Mouse (Mus musculus) fibroblast of lung, adult 2 months (primary cell): ENCODE data around the gene Leng9.

Experiments
- DNase-seq: peaks from one replicate; pipeline ENCODE4 v3.0.0-alpha.2; 2011; ENCODE audit warnings: low read depth

The Leng9 gene

DNA sequence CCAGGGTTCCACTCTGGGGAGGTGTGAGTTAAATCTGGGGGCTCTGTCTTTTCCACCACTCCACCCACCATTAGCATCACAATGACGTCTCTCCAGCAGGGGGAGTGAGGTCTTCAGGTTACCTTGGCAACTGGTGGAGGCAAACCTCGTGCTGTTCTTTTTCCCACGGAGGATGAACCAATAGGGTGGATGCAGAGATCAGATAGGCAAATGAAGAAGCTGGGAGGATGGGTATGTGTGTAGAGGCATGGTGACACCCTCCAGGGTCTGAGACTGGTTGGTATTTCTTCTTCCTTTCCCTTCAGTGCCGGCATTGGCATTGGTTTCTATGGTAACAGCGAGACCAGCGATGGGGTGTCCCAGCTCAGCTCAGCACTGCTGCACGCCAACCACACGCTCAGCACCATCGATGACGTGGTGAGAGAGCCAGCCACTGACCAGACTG, 25.8 kb downstream of the Leng9 start:
- DNase-seq: peak; percentile 67

DNA sequence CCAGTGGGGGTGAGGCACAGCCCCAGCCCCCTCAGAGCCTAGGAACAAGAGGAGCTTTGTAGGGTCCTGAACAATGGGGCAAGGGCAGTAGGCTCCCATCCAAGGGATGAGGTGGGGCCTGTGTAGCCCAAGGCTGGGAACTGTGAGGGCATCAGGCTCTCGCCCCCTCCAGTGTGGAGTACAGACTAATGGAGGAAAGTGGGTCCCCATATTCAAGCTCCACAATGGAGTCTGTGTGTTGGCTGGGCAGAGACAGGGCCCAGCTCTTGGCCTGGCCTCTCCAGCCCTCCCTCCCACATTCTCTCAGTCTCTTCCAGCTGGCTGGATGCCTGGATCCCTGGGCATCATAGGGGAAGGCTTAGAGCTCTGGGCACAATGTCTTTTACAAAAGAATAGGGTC, 26.4 kb downstream of the Leng9 start:
- DNase-seq: peak; percentile 67

DNA sequence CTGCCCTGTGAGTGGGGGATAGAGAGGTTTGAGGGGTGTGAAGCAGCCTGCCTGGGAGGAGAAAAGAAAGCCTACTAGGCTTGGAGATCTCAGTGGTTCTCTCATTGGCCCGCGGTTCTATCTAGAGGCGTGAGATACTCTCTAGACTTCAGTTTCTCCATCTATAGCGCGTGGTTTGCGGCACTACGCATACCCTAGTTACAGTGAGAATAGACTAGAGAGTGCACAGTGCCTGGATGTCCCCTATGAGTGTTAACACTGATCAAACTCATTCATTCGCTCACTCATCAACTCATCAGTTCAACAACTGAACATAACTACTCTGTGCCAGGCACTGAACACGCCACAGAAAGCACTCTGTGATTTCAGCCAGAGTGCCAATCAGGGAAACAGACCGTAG, 27.4 kb downstream of the Leng9 start:
- no peak for DNase-seq

DNA sequence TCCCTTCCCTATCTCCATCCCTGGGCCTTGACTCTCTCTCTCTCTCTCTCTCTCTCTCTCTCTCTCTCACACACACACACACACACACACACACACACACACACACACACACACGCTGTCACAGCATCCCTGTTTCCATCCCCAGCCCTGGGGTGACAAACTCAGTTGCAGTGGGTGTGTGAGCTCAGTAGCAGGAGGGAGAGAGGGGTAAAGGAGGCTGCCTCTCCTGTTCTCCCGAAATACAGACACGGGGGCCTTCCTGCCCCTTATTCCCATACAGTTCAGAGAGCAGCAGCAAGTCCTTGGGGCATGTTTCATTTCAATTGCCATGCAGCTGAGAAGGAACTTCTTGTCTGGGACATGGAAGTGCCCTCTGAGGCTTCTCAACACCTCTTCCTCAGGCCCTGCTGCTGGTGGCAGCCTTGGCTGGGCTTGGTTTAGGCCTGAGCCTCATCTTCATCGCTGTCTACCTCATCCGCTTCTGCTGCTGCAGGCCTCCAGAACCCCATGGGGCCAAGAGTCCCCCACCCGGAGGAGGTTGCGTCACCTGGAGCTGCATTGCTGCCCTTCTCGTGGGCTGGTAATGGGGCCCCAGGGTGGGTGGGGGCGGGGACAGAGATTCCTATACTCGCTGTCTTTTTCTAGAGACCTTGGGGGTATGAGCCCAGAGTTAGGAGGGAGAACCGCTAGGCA, 28.0 kb downstream of the Leng9 start:
- no peak for DNase-seq

DNA sequence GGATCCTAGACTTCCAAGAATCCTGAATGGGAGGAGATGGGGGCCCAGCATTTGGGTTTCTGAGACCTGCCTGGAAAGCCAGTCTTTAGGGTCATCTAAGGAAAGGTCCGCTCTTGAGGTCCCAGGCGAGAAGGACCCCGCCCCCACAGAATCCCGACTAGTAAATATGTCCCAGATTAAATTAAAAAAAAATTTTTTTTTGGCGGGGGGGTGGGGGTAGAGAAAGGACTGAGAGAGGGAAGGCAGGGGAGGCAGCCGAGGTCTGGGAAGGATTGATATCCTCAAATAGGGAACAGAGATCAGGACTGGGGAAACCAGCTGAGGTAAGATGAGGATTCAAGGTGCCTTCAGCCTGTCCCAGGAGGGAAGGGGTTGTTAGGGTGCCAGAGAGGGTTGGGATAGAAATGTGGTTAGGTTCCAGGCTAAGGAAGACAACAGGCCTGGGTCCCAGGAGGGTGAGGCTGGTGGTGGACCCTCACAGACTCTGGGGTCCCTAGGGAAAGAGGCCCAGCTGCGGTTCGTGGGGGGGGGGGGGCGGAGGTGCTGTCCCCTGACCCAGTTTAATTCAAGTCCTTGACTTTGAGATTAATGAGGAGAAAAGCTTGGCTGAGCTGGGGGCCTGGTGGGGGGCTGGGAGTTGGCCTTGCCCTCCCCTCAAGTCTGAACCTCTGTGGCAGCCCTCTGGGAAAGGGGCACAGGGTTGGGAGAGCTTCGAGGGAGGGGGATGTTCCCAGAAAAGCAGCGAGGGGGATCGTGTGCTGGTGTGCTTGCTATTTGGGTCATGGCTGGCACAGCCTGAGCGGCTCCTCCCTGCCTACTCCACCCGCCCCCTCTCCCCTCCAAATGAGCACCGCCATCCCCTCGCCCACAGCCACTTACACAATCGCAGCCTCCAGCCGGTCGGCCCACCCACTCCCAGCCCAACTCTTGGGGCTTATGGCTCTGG, 29.9 kb downstream of the Leng9 start:
- DNase-seq: no peak

DNA sequence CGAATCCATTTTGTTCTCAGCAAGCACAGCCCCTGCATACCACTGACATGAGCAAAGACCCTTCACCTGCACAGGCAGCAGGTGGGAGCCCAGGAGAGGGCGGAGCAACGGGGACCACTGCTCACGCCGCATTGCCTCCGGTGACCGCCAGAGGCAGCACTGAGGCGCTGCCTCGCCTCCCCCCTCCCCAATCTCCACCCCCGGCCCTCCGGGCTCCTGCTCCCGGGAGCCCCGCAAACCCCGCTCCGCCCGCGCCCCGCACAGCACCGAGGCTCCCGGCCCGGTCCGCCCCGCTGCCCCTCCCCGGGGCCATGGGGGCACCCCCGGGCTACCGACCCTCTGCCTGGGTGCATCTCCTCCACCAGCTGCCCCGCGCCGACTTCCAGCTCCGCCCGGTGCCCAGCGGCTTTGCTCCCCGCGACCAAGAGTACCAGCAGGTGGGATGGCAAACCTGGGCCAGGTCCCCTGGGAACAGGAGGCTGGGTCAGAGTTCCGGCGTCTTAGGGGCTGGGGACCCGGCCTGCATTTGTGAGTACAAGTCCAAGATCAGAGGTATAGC, 30.8 kb downstream of the Leng9 start, which contains the start of gene Ttyh1:
Gene Ttyh1, plus strand, starts transcription at position 65 of the 559 bp plus-strand sequence.
- no peak for DNase-seq

DNA sequence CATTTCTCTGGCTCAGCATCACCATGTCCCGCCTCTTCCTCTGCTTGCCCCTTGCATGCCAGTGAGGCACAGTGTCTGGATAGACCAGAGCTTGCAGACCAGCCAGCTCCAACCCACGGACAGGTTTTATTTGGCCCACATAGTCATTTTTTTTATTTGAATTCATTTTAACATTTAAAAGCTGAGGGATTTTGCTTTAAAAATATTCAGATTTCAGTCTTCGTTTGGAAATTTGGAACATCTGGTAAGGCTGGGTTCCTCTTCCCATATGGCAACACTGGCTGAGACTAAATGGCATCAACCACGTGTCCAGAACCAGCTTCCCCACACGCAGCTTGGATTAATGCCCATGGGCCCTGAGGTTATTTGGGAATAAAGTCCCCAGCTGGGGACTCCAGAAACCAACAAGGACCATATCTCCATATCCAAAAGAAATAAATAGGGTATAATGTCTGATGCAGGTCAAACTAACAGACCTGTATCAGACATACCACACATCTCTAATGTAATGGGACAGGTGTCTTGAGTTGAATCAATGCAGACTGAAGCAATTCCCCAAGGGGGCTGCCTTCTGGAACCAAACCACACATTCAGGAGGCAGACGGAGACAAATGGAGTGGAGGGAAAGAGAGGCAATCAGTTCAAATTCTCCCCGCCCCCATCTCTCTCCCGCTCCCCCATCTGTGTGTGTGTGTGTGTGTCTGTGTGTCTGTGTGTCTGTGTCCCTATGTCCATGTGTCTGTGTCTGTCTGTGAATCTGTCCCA, 32.9 kb downstream of the Leng9 start:
- no peak for DNase-seq

DNA sequence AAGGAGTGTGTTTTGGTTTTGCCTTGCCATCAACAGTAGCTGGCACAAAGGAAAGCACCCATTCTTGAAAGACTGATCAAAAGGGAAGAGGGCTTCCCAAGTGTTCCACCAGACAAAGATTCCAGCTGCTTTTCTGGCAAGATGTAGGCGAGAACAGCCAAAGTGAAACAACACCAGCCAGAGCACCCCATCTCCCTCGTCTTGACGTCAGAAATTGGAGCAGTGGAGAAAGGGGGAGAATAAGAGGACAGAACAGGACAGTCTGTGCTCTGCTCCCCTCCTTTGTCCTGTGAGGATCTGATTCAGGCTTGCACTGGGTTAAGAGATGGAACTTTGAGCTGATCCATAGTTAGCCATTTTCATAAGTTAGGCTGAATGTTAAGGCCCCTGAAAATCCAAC, 38.4 kb downstream of the Leng9 start:
- DNase-seq: no peak

DNA sequence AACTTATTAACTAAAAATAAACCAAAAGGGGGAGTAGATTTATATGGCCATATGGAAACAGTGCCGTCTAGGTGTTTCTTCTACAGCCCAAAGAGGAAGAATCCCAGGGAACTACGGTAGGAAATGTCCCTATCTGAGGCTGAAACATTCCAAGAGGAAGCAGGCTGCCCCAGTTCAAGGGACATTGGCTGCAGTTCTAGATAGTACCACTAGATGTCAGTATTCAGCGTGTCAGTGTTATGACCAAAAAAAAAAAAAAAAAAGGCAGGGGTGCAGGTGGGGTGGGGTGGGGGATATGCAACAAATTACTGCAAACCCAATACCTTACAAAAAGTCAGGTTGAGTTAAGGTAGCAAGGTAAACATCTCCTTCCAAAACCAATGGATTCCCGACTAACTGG, 46.8 kb downstream of the Leng9 start:
- DNase-seq: peak; percentile 15

DNA sequence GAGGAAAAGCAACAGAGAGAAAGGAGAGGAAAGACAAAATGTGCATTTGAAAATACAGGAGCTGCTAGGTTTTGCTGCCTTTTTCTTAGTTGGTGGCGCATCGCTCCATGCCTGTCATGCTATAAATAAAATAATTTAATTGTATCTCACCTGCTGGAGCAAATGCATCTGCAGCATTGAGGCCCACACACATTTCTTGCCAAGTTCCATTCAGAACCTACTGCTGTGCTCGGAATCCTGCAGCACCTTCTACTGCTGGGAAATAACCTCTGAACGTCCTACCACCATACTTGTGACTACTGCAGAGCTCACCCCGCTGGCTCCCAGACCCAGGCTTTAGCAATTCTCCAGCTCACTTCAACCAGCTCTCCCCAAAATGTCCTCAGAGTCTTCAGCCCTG, 49.0 kb downstream of the Leng9 start:
- no peak for DNase-seq

DNA sequence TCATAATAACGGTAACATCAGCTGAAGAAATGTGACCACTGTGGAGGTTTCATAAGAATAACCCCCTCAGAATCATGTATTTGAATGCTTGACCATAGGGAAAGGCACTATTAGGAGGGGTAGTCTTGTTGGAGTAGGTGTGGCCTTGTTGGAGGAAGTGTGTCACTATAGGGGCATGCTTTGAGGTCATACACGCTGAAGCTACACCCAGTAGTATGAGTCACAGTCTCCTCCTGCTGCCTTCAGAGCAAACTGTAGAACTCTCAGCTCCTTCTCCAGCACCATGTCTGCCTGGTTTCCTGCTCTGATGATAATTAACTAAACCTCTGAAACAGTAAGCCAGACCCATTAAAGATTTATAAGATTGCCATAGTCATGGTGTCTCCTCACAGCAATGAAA, 51.3 kb downstream of the Leng9 start:
- DNase-seq: peak; percentile 25

DNA sequence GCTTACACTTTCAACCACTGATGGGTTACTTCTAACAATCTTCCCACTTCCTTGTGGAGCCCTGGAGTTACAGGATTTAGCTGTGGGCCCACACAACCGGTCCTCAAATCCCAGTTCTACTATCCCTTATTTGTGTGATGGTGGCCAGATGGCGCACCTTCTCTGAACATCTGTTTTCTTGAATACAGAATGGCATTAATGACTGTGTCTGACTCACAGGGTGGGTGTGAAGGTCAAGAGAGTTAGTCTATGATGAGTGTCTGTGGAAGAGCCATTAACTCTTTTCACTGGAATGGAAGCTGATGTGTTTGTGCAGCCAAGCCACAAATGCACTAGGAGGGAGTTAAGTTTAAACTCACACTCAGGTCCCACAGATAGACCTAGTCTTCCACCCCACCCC, 51.9 kb downstream of the Leng9 start:
- DNase-seq: peak; percentile 8
